Mouse (Mus musculus): ENCODE data around the gene Fam81a. TPM values are rescaled to one million over a fixed set of nuclear protein-coding genes. Genes with fewer than 3 reads are reported as not detected.

Gene Fam81a
- polyA plus RNA-seq, 1 experiment = not detected

DNA sequence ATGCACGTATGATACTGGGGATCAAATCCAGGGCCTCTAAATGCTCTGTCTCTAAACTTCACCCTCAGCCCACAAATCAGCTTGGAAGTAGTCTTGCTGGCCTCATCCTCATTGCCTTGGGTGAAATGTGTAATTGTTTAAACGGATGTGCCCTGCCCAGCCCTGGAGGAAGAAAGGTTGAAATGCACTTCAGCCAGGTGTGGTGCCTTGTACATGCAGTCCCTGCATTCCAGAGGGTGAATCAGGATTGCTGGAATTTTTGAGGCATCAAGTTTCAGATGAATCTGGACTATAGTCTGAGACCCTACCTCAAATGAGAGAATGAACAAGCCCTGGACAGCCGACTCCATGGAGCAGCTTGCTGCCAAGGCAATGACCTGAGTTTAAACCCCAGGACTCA lies 94.5 kb downstream of the Fam81a start:
- TF ChIP-seq GATA1 (IDR thresholded peaks at IDR 0.05; ENCODE audit: low read length) = no peak

DNA sequence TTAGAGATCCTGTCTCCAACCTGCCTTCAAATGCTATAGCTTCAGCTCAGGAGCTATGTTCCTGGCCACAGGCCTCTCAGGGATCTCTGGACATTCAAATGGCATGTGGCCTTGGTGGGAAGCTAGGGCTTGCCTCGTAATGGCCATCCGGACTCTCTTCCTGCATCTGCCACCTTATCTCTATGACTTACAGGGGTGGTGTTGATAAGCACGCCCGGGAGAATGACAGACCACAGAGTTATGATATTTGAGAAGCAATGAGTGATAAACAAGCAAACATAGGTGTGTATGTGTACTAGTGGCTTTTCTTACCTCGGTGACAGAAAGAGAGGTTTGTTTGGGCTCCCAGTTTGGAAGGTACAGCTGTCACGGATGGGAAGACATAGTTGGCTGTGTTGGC lies 96.1 kb downstream of the Fam81a start:
- peak; percentile 58 for TF ChIP-seq GATA1 (IDR thresholded peaks at IDR 0.05; ENCODE audit: low read length)

DNA sequence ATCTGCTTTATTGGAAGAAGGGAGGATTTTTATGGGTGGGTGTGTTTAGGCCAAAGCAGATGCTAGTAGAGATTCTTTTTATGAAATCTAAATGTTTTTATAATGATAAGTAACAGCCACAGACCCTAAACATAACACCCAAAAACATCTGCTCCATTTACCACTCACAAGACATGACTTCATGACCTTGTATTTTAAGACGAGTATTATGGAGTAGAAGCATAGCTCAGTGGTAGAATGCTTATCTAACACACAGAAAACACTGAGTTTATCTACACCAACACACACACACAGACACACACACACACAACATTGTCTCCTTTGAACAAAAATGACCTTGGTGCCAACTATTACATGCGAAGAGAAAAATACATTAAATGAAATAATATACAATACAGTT lies 97.5 kb downstream of the Fam81a start:
- no peak for TF ChIP-seq GATA1 (IDR thresholded peaks at IDR 0.05; ENCODE audit: low read length)

DNA sequence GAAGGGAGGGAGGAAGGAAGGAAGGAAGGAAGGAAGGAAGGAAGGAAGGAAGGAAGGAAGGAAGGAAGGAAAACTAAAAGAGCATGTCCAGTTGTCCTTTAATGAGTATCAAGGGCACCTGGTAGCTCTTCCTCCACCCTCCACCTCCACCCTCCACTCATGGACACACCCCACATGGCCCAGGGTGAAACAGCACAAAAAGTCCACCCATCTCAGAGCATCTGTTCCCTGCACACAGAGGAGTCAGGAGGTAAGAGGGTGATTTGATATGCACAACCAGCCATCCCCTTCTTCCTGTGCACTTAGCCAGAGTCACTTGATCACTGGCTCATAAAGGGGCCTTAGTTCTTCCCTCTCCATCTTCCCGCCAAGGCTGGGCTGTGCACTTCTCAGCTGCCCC lies 99.4 kb downstream of the Fam81a start:
- TF ChIP-seq GATA1 (IDR thresholded peaks at IDR 0.05; ENCODE audit: low read length) = no peak

DNA sequence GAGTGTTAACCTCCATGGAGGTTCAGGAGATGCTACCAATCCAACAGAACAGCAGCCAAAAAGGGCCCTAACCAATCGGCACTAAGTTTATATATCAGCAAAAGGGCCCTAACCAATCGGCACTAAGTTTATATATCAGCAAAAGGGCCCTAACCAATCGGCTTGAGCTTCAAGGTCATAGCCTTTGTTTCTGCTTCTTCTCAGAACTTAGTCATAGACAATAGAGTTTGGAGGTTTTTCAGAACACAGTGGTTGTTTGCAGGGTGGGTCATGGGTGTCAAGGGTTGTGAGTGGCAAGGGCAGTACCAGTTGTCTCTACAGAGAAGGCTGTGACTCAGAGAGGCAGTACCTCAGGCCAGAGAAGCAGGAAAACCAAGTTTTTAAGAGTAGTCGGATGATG lies 100.2 kb downstream of the Fam81a start:
- TF ChIP-seq GATA1 (IDR thresholded peaks at IDR 0.05; ENCODE audit: low read length) = no peak

DNA sequence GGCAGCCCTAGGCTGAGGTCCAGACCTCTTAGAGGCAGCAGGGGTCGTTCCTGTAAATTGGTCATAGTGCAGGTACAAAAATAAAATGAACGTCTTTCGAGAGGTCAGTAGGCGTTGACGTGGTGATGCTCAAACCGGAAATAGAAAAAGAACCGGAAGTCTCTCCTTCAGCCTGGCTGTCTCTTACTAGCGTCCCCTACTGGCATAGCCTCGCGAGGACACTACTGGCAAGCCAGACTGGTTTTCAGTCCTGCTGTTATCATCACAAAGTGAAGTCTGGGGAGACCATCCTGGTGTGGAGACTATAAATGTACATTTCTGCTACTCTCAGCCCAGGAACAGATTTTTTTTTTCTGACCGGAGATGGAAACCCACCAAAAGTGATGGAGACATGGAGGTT lies 101.8 kb downstream of the Fam81a start:
- TF ChIP-seq GATA1 (IDR thresholded peaks at IDR 0.05; ENCODE audit: low read length) = no peak

DNA sequence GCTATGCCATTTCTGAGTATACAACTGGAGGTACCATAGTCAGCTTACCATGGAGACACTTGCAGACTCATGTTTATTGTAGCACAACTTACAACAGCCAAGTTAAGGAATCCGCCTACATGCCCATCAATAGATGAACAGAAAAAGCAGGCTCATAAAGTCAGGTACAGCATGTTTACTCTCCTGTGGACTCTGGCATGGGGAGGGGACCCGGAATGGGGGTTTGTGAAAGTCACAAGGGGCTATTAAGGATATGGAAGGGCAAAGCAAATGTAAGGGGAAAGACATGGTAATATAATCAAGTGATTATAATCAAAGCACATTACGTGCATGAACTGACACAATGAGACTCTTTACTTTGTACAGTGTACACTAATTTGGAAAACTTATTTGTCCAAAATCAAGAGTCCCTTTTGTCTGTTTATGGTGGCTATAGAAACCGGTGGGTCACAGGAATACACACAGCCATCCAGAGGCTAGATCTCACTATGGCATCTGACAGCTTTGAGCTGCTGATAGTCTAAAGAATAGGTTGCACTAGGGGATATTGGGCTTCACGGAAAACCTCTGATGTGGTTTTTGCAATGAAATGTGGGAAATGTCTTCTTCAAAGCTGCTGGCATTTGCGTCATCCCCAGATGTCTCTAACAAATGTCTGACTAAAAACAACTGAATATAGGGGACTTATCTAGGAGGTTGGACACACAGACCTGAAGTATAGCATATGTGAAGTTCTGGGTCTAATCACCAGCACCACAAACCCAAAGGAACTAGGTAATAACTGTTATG lies 102.6 kb downstream of the Fam81a start:
- TF ChIP-seq GATA1 (IDR thresholded peaks at IDR 0.05; ENCODE audit: low read length) = no peak

Other genes with a start within 250 kb of the Fam81a start
- 36.8 and 55.4 TPM in 2 replicates for gene Bnip2, start 153.1 kb downstream of the Fam81a start, polyA plus RNA-seq (2012)
- gene Gtf2a2, start 130.0 kb downstream of the Fam81a start, polyA plus RNA-seq (2012) = 72.0 and 137 TPM in 2 replicates
- gene Gcnt3, start 104.5 kb downstream of the Fam81a start, polyA plus RNA-seq (2012) = not detected in 2 replicates
- gene Myo1e, start 64.8 kb upstream of the Fam81a start, polyA plus RNA-seq (2012) = 0.01 and 0.02 TPM in 2 replicates

All from G1E-ER4 (cell line).